Mouse (Mus musculus): ENCODE measurements around the gene Olfr715b.
"Not testable (repeated sequence)": the region's sequence is repeated elsewhere in the genome, so short reads cannot be mapped to it uniquely, and the experiment has no call there.

Gene Olfr715b

DNA sequence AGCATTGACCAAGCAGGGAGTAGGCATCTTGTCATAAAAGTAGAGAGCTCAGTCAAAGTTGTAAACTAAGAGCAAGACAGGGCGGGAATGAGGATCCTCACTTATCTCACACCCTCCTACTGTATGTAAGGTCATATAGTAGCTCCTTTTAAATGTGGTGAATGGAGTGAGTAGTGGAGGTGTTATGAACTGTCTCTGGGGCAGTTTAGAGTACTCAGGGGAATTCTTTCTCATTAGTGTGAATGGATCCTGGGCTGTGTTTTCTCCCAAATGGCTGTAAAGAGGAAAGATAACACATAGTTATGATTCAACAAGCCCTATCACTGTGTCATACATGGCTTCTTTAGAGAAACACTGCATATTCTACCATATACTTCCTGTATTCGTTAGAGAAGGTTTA is at the start of gene Olfr715b:
Gene Olfr715b (minus strand): TSS at position 101 of the 400 bp plus-strand sequence.
- not testable (repeated sequence) for DNase-seq (ENCODE audit: low spot score)

DNA sequence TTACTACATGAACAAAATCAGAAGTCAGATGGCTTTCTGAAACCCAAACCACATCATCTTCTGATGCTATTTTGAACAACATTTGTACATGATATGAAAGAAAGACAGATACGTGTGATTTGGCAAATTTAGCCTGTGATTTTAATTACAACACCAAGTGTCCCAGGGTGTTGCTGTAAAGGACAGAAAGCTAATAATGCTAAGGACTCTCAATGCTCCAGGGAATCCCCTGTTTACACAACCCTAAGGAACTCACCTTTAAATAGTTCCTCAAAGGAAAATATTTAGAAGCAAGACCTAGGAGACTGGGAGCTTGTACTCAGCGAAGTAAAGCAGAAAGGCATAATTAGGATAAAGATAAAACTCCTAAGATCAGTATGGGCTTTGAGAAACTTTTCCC is 27.9 kb upstream of the Olfr715b start, which contains the start of gene Olfr716:
Gene Olfr716 (plus strand): TSS at position 301 of the 400 bp plus-strand sequence.
- not testable (repeated sequence) for DNase-seq (ENCODE audit: low spot score)

DNA sequence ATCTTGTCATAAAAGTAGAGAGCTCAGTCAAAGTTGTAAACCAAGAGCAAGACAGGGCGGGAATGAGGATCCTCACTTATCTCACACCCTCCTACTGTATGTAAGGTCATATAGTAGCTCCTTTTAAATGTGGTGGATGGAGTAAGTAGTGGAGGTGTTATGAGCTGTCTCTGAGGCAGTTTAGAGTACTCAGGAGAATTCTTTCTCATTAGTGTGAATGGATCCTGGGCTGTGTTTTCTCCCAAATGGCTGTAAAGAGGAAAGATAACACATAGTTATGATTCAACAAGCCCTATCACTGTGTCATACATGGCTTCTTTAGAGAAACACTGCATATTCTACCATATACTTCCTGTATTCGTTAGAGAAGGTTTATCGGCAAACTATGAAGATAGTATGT is 20.8 kb upstream of the Olfr715b start, which contains the start of gene Olfr715:
Gene Olfr715 (minus strand): TSS at position 101 of the 400 bp plus-strand sequence.
- not testable (repeated sequence) for DNase-seq (ENCODE audit: low spot score)

GRCm38 (mm10) chr7:107092920-107093319 is 17.2 kb downstream of the Olfr715b start, which contains the start of gene Olfr17:
Gene Olfr17 (plus strand): TSS chr7:107093220.
- no peak for DNase-seq (ENCODE audit: low spot score)

GRCm38 (mm10) chr7:107070681-107071080 is 39.5 kb downstream of the Olfr715b start, which contains the start of gene Olfr714:
Gene Olfr714 (plus strand): TSS chr7:107070981.
- DNase-seq (ENCODE audit: low spot score): no peak
